Mouse (Mus musculus): Measurements from ENCODE around the gene Olfr612. TPM values are rescaled to one million over a fixed set of nuclear protein-coding genes. Genes with fewer than 3 reads are reported as not detected.
"Not testable (repeated sequence)": the region's sequence is repeated elsewhere in the genome, so short reads cannot be mapped to it uniquely, and the experiment has no call there.

Gene Olfr612
- not detected in 2 replicates for polyA plus RNA-seq (2015; fragmentation: Nextera tagmentation; extraction: Ambion mirVana)

GRCm38 (mm10) chr7:103542617-103543016, at the start of gene Olfr612:
Gene Olfr612, minus strand, starts transcription at chr7:103542717.
- not testable (repeated sequence) for H3K9ac ChIP-seq (ENCODE audit: low read length); H3K27me3 ChIP-seq (ENCODE audit: control insufficient read depth, insufficient read depth, low read length); H3K36me3 ChIP-seq (ENCODE audit: control insufficient read depth, insufficient read depth, low read length); H3K27ac ChIP-seq (ENCODE audit: low read length); H3K4me1 ChIP-seq (ENCODE audit: control insufficient read depth, insufficient read depth, low read length); H3K4me2 ChIP-seq (ENCODE audit: low read depth, low read length); H3K4me3 ChIP-seq (replicated peaks; ENCODE audit: low read length); H3K9me3 ChIP-seq (replicated peaks; ENCODE audit: control insufficient read depth, low read length); ATAC-seq (ENCODE audit: insufficient read depth, low FRiP score)
- 73% methylated on average over 2 of the region's 2 CpGs for WGBS

- Histone ChIP-seq H3K4me3 (replicated peaks; ENCODE audit: low read length) (no peak within 1 kb of the TSS), H3K36me3 (ENCODE audit: control insufficient read depth, insufficient read depth, low read length) (no peaks in the 10 kb centered on the region), H3K4me1 (ENCODE audit: control insufficient read depth, insufficient read depth, low read length) (no peaks in the 10 kb centered on the region), H3K9me3 (replicated peaks; ENCODE audit: control insufficient read depth, low read length) (no peaks in the 10 kb centered on the region), H3K27me3 (ENCODE audit: control insufficient read depth, insufficient read depth, low read length) (no peaks in the 10 kb centered on the region), H3K9ac (ENCODE audit: low read length) (no peak within 1 kb of the TSS), H3K4me2 (ENCODE audit: low read depth, low read length) (no peak within 1 kb of the TSS), H3K27ac (ENCODE audit: low read length) (no peak within 1 kb of the TSS)
- ATAC-seq (ENCODE audit: insufficient read depth, low FRiP score), result no peak
- 54% methylated on average over 2 of the region's 2 CpGs for WGBS
These were observed 47.3 kb upstream of the Olfr612 start, which contains the start of gene Olfr618 for GRCm38 (mm10) chr7:103589803-103590202. Gene Olfr618, plus strand, starts transcription at chr7:103590103.

- Histone ChIP-seq H3K27ac (ENCODE audit: low read length) (no peak within 1 kb of the TSS), H3K9ac (ENCODE audit: low read length) (no peak within 1 kb of the TSS), H3K9me3 (replicated peaks; ENCODE audit: control insufficient read depth, low read length) (no peaks in the 10 kb centered on the region), H3K4me2 (ENCODE audit: low read depth, low read length) (no peak within 1 kb of the TSS), H3K4me1 (ENCODE audit: control insufficient read depth, insufficient read depth, low read length) (no peaks in the 10 kb centered on the region), H3K27me3 (ENCODE audit: control insufficient read depth, insufficient read depth, low read length) (no peaks in the 10 kb centered on the region), H3K4me3 (replicated peaks; ENCODE audit: low read length) (no peak within 1 kb of the TSS), H3K36me3 (ENCODE audit: control insufficient read depth, insufficient read depth, low read length) (no peaks in the 10 kb centered on the region)
- 85% methylated on average over 1 of the region's 1 CpGs for WGBS
- ATAC-seq (ENCODE audit: insufficient read depth, low FRiP score), result no peak
These were observed 30.2 kb upstream of the Olfr612 start, which contains the start of gene Olfr617 for GRCm38 (mm10) chr7:103572761-103573160. Gene Olfr617, plus strand, starts transcription at chr7:103573061.

- H3K9me3 ChIP-seq (replicated peaks; ENCODE audit: control insufficient read depth, low read length), result no peaks in the 10 kb centered on the region
- H3K27ac ChIP-seq (ENCODE audit: low read length), result no peak within 1 kb of the TSS
- H3K4me1 ChIP-seq (ENCODE audit: control insufficient read depth, insufficient read depth, low read length), result no peaks in the 10 kb centered on the region
- H3K4me3 ChIP-seq (replicated peaks; ENCODE audit: low read length), result no peak within 1 kb of the TSS
- 70% methylated on average over 3 of the region's 3 CpGs for WGBS
- ATAC-seq (ENCODE audit: insufficient read depth, low FRiP score), result no peak
- no peaks in the 10 kb centered on the region for H3K27me3 ChIP-seq (ENCODE audit: control insufficient read depth, insufficient read depth, low read length)
- no peak within 1 kb of the TSS for H3K9ac ChIP-seq (ENCODE audit: low read length)
- no peaks in the 10 kb centered on the region for H3K36me3 ChIP-seq (ENCODE audit: control insufficient read depth, insufficient read depth, low read length)
- H3K4me2 ChIP-seq (ENCODE audit: low read depth, low read length), result no peak within 1 kb of the TSS
These were observed 26.5 kb upstream of the Olfr612 start, which contains the start of gene Olfr616 for GRCm38 (mm10) chr7:103569043-103569442. Gene Olfr616, minus strand, starts transcription at chr7:103569143.

DNA sequence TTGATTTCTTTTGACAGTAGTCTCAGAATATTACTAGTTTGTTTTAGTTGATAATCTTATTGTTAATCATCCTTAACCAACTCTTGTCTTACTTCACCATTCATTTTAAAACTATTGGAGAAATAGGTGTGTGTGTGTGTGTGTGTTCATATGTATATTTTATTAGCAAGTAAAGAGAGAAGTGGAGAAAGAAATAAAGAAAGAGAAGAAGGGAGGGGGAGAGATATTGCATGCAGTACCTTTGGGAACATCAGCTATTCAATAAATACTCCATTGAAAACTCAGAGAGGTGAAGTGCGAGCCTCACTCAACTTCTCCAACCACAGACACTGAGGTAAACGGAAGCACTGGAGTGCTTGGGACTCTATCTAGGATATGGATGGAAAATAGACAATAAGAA, 13.3 kb upstream of the Olfr612 start, which contains the start of gene Olfr615:
Olfr615 (plus strand) TSS at position 301 of the 400 bp plus-strand sequence.
- 76% methylated on average over 2 of the region's 2 CpGs for WGBS
- Histone ChIP-seq H3K9me3 (replicated peaks; ENCODE audit: control insufficient read depth, low read length) (no peaks in the 10 kb centered on the region), H3K27me3 (ENCODE audit: control insufficient read depth, insufficient read depth, low read length) (no peaks in the 10 kb centered on the region), H3K4me2 (ENCODE audit: low read depth, low read length) (no peak within 1 kb of the TSS), H3K4me3 (replicated peaks; ENCODE audit: low read length) (no peak within 1 kb of the TSS), H3K4me1 (ENCODE audit: control insufficient read depth, insufficient read depth, low read length) (no peaks in the 10 kb centered on the region), H3K36me3 (ENCODE audit: control insufficient read depth, insufficient read depth, low read length) (no peaks in the 10 kb centered on the region), H3K27ac (ENCODE audit: low read length) (no peak within 1 kb of the TSS), H3K9ac (ENCODE audit: low read length) (no peak within 1 kb of the TSS)
- ATAC-seq (ENCODE audit: insufficient read depth, low FRiP score), result no peak

GRCm38 (mm10) chr7:103547774-103548173, 5.3 kb upstream of the Olfr612 start, which contains the start of gene Olfr613:
Gene Olfr613, plus strand, starts transcription at chr7:103548074.
- Histone ChIP-seq H3K27me3 (ENCODE audit: control insufficient read depth, insufficient read depth, low read length) (no peaks in the 10 kb centered on the region), H3K36me3 (ENCODE audit: control insufficient read depth, insufficient read depth, low read length) (no peaks in the 10 kb centered on the region), H3K9me3 (replicated peaks; ENCODE audit: control insufficient read depth, low read length) (no peaks in the 10 kb centered on the region), H3K27ac (ENCODE audit: low read length) (no peak within 1 kb of the TSS), H3K4me1 (ENCODE audit: control insufficient read depth, insufficient read depth, low read length) (no peaks in the 10 kb centered on the region), H3K4me2 (ENCODE audit: low read depth, low read length) (no peak within 1 kb of the TSS), H3K9ac (ENCODE audit: low read length) (no peak within 1 kb of the TSS), H3K4me3 (replicated peaks; ENCODE audit: low read length) (no peak within 1 kb of the TSS)
- WGBS, result 69% methylated on average over 2 of the region's 2 CpGs
- ATAC-seq (ENCODE audit: insufficient read depth, low FRiP score), result no peak

DNA sequence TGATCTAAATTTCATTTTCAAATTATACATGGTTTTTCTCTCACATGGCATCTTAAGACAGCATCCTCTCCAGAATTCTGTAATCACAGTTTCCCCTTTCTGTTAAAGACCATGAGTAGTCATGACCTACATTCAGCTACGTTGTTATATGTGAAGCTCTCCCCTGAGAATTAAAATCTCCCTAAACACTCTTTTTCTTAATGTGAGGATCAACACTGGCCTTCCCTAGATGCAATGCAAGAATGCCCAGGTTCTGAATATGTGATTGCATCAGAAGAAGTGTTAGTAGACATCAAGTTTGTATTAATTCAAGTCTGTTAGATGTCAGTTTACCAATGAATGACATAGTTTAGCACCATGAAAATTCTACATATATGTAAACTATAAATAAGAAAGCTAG, 21.8 kb downstream of the Olfr612 start, which contains the start of gene Olfr611:
Olfr611 (minus strand) TSS at position 101 of the 400 bp plus-strand sequence.
- not testable (repeated sequence) for H3K27me3 ChIP-seq (ENCODE audit: control insufficient read depth, insufficient read depth, low read length); H3K4me2 ChIP-seq (ENCODE audit: low read depth, low read length); H3K4me3 ChIP-seq (replicated peaks; ENCODE audit: low read length); ATAC-seq (ENCODE audit: insufficient read depth, low FRiP score); H3K36me3 ChIP-seq (ENCODE audit: control insufficient read depth, insufficient read depth, low read length); H3K4me1 ChIP-seq (ENCODE audit: control insufficient read depth, insufficient read depth, low read length); H3K9me3 ChIP-seq (replicated peaks; ENCODE audit: control insufficient read depth, low read length); H3K9ac ChIP-seq (ENCODE audit: low read length); H3K27ac ChIP-seq (ENCODE audit: low read length)
- 66% methylated on average over 1 of the region's 1 CpGs for WGBS

- H3K27me3 ChIP-seq (ENCODE audit: control insufficient read depth, insufficient read depth, low read length), result no peaks in the 10 kb centered on the region
- ATAC-seq (ENCODE audit: insufficient read depth, low FRiP score), result no peak
- no peak within 1 kb of the TSS for H3K4me2 ChIP-seq (ENCODE audit: low read depth, low read length)
- WGBS, result 83% methylated on average over 2 of the region's 2 CpGs
- H3K9me3 ChIP-seq (replicated peaks; ENCODE audit: control insufficient read depth, low read length), result no peaks in the 10 kb centered on the region
- H3K9ac ChIP-seq (ENCODE audit: low read length), result no peak within 1 kb of the TSS
- no peak within 1 kb of the TSS for H3K27ac ChIP-seq (ENCODE audit: low read length)
- H3K4me3 ChIP-seq (replicated peaks; ENCODE audit: low read length), result no peak within 1 kb of the TSS
- no peaks in the 10 kb centered on the region for H3K4me1 ChIP-seq (ENCODE audit: control insufficient read depth, insufficient read depth, low read length)
- H3K36me3 ChIP-seq (ENCODE audit: control insufficient read depth, insufficient read depth, low read length), result no peaks in the 10 kb centered on the region
These were observed 30.5 kb downstream of the Olfr612 start, which contains the start of gene Olfr610 for GRCm38 (mm10) chr7:103512022-103512421. Gene Olfr610, minus strand, starts transcription at chr7:103512122.

DNA sequence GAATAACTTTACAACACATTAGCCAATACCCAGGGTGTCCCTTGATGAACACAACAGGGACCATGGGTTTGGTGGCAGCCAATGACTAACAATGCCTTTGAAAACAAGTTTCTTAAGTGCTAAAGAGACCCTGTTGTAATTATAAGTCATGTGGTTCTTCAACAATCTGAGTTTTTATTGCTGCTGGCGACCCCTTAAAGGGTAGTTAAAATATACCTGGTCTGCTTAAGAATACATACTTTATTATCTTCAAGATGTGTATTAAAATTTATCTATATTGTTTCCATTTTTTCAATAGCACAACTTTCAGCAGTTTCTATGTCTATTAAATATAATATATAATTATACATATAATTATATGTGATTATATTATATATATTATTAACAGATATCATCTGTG, 44.6 kb downstream of the Olfr612 start, which contains the start of gene Olfr609:
Olfr609 (minus strand) TSS at position 101 of the 400 bp plus-strand sequence.
- no peak within 1 kb of the TSS for H3K4me3 ChIP-seq (replicated peaks; ENCODE audit: low read length)
- no peak for ATAC-seq (ENCODE audit: insufficient read depth, low FRiP score)
- H3K9ac ChIP-seq (ENCODE audit: low read length), result no peak within 1 kb of the TSS
- WGBS, result 58% methylated on average over 1 of the region's 1 CpGs
- H3K36me3 ChIP-seq (ENCODE audit: control insufficient read depth, insufficient read depth, low read length), result no peaks in the 10 kb centered on the region
- no peaks in the 10 kb centered on the region for H3K9me3 ChIP-seq (replicated peaks; ENCODE audit: control insufficient read depth, low read length)
- no peak within 1 kb of the TSS for H3K4me2 ChIP-seq (ENCODE audit: low read depth, low read length)
- no peaks in the 10 kb centered on the region for H3K4me1 ChIP-seq (ENCODE audit: control insufficient read depth, insufficient read depth, low read length)
- H3K27ac ChIP-seq (ENCODE audit: low read length), result no peak within 1 kb of the TSS
- H3K27me3 ChIP-seq (ENCODE audit: control insufficient read depth, insufficient read depth, low read length), result no peaks in the 10 kb centered on the region

All from stomach, embryonic 16.5 days (tissue).